Mouse (Mus musculus) heart, postnatal 36 days (tissue): ENCODE measurements around the gene Ampd3. TPM values are rescaled to one million over a fixed set of nuclear protein-coding genes. Genes with fewer than 3 reads are reported as not detected.

Experiments used
- DNase-seq, 2 experiments: peaks; one replicate each; pipeline ENCODE4 v3.0.0; 2021 to 2022
- intact Hi-C: fragments of 180-260 bp; cut with DNase I; formaldehyde crosslinking; loops from one replicate; pipeline ENCODE4 v1.15.1; 2025
- total RNA-seq, 2 experiments: library from RNA; stranded (reverse); gene quantifications; 2 replicates each; pipeline ENCODE4 v1.2.3; 2021

Gene Ampd3
- 10 to 100 TPM; 31.5 to 45.8 TPM for total RNA-seq

DNA sequence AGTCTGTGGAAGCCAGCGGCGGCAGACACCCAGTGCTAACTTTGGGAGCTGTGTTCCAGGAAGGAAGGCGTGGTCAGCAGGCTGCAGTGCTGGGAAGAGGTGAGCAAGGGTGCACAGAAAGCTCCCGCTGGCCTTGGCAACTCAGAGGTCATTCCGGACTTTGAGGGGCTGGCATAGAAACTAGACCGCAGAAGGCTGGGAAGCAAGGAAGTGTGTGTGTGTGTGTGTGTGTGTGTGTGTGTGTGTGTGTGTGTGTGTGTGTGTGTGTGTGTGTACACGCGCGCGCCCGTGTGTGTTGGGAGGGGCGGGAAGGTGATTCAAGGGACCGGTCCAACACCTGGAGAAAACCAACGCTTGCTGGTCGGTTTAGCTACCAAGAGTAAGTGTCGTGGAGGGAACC lies at the start of gene Ampd3:
Gene Ampd3 (plus strand): TSS at position 206 of the 400 bp plus-strand sequence.
- intact Hi-C loops: loop anchor here (2.0 kb wide), 2 partner anchors 17 to 33 kb away; no protein-coding TSS in a partner anchor
- peak in 1 of 2 experiments; percentile 48 for DNase-seq

DNA sequence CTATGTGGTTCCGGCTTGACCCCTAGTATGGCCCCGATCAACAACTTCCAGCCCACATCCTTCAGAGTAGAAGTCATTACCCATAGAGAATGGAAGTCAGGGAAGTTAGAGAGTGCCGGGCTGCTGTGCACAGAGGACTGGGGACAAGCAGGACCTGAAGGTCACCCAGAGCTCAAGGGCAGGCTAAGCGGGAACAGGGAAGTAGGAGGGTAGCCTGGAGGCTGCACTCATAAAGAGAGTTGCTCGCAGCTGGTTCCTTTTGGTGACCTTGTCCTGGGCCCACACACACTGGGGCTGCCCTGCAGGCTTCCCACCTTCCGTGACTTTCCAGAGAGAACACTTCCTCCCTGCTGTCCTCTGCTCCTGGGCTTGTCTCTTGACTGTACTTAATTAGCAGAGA lies 49.5 kb upstream of the Ampd3 start:
- no peak for DNase-seq
- intact Hi-C loops: no loop called here

DNA sequence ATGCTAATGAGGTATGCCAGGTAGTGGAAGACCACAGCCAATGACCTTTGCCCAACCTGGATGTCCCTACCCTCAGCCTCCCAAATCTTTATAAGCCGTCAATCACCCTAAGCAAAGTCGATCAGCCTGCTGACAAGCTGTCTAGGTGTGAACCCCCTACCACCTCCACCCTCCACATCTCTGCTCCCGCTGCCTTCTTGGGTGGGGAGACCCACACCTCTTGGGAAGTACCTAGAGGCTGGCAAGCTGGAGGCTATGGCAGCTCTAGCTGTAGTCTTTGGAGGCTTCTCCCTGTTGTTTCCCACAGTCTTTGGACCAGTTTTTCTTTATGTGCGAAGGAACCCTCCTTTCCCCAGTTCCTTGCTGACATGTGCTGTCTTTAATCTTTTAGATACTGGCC lies 48.1 kb upstream of the Ampd3 start:
- intact Hi-C loops: no loop called here
- DNase-seq: no peak

DNA sequence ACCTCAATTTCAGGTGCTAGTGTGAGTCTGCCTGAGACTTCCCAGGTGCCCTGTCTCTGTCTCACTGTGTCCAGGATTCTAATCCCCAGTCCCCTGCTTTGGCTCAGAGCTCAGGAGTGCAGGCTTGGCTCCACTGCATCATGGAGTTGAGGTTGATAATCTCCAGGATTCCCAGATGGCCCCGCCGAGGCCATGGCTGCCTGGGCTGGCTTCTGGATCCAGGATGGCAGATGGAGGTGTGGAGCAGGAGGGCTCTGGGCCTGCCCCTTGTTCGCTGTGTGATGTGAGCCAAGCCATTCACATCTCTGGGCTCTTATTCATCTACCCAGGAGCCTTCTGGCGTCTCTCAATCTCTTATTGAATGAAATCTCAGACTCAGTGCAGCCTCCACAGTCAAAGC lies 45.8 kb upstream of the Ampd3 start:
- intact Hi-C loops: no loop called here

DNA sequence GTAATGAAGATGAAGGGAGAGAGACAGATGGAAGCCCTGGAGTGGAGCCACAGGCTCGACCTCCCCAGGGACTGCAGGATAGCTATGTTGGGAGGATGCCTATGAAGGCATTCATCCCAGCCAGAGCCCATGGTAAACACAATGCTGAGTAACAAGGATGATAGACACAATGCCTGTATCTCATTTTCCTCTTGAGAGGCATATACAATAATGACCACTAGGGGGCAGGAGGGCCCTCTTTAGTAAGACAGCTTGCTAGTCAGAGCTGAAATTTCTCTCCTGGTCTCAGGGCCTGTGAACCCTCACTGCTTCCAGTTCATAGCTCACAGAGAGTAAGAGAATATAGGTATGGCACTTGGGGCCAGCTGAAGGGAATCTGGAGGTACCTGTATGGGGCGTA lies 41.0 kb upstream of the Ampd3 start:
- DNase-seq: no peak
- intact Hi-C loops: loop anchor here (1.0 to 5.0 kb wide), 2 partner anchors 74 to 200 kb away; no protein-coding TSS in a partner anchor

More for the DNA sequence above, 45.8 kb upstream of the Ampd3 start:
- no peak for DNase-seq

DNA sequence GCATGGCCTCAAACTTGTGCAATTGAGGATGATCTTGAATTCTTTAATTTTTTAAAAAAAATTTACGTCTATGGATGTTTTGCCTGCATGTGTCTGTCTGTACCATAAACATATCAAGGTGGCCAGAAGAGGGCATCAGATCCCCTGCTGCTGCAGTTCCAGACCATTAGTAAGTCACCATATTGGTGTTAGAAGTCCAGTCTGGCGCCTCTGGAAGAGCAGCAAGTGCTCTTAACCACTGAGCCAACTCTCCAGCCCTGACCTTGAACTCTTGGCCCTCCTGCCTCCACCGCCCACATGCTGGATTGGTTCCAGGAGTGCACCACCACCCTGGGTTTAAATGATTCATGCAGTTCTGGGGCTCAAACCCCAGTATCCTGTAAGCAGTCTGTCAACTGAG lies 39.1 kb upstream of the Ampd3 start:
- intact Hi-C loops: loop anchor here (2.0 to 5.0 kb wide), 2 partner anchors 198 to 286 kb away; no protein-coding TSS in a partner anchor
- no peak for DNase-seq

DNA sequence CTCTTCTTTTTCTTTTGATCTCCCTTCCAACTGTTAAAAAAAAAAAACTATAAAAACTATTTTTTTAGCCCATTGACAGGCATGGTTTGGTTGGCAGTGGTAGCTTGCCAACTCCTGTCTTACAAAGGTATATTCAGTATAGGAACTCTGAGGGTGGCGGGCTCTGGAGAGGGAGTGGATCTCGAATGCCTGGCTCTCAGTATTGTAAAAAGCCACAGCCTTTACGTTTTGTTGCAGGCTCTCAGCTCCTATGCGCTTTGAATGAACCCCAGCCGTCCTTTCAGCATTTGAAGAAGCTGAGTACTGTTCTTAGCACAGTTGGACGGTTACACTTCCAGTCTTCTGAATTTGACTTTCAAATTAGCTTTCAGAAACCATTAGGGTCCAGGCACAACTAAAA lies 38.7 kb upstream of the Ampd3 start:
- no peak for DNase-seq
- intact Hi-C loops: loop anchor here (2.0 to 5.0 kb wide), 2 partner anchors 198 to 286 kb away; no protein-coding TSS in a partner anchor

DNA sequence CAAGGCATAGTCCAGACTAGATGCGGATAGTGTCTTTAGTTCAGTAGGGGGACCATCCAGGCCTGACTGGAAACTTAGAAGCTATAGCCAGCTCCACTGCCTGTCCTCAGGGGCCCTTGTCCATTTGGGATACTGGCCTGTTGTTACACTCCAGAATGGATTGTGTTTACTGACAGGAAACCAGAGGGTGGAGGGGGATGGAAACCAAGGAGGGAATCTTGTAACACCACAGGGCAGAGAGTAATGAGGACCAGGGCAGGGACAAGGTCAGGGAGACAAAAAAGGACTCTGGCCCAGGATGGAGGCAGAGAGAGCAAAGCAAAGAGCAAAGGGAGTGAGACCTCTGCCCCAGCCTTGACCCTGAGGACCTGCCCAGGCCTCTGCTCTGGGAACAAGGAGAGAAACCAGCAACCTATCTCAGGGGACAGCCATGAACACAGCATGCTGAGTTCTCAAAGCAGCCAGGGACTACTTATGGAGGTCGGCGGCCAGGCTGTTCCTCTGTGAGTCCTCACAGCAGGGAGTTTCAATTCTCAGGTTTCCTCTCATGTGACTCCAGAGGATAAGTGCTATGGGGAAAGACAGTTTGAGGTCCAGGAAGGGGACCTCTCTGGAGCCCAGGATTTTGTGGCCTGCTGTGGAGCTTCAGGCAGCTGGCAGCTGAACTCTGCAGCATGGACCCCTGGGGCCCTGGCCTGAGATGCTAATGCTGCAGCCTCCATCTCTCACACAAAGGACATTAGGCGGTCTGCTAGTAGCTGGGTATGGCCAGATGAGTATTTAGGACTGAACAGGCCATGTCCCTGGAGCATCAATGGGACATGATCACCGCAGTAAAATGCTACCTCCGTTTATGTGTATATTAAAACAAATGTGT lies 36.7 kb upstream of the Ampd3 start:
- no peak for DNase-seq
- intact Hi-C loops: no loop called here

DNA sequence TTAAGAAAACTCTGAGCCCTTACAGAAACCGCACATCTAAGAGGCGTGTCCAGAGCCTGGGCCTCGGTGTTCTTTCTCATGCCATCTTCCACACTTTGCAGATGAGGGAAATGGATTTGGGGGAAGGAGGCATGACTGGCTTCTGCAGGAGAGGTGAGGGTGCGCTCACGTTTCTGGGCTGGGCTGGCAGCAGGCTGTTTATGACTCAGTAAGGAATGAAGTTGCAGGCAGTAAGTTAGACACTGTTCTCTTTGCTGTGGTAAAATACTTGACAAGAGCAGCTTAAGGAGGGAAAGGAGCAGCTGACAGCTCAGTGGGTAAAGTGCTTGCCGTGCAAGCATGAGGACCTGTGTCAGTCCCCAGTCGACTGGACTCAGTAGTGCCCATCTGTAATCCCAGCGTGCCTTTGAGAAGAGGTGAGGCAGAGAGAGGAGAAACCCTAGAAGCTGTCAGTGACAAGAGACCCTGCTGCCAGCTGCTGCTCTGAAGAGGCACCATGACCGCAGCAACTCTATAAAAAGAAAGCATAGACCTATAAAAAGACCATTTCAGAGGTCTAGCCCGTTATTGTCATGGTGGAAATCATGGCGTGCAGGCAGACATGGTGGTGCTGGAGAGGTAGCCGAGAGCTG lies 35.9 kb upstream of the Ampd3 start:
- intact Hi-C loops: no loop called here
- DNase-seq: no peak

DNA sequence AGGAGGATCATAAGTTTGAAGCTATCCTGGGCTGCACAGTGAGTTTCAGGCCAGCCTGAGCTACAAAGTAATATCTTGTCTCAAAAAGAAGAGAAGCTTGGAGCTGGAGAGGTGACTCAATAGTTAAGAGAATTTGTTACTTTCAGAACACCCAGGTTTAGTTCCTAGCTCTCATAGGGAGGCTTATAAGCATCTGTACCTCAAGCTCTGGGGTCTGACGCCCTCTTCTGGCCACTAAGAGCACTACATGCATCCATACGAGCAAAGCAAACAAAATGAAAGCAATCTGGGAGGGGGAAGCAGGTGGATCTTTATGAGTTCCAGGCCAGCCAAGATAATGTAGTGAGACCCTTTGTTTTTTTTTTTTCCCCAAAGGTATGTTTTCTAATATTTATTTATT lies 31.1 kb upstream of the Ampd3 start:
- no peak for DNase-seq
- intact Hi-C loops: no loop called here

DNA sequence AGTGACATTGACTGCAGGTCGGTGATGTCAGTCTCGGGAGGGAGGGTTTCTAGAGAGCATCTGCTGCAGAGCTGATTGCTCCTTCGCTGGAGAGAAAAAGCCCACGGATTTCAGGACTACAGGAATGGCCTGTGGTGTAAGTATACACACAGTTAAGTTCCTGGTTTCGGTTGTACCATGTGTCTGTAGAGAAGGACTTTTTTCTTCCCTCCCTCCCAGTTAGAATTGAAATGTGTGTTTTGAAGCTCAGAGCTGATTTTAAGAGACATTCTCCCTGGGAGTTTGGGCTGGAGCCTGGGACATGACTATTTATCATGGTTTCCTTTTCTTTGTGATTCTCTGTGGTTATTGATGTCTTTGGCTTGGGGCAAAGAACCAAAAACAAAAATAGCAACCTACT lies 28.2 kb upstream of the Ampd3 start:
- intact Hi-C loops: loop anchor here (5.0 kb wide), 1 partner anchor 213 kb away; no protein-coding TSS in a partner anchor
- DNase-seq: no peak

DNA sequence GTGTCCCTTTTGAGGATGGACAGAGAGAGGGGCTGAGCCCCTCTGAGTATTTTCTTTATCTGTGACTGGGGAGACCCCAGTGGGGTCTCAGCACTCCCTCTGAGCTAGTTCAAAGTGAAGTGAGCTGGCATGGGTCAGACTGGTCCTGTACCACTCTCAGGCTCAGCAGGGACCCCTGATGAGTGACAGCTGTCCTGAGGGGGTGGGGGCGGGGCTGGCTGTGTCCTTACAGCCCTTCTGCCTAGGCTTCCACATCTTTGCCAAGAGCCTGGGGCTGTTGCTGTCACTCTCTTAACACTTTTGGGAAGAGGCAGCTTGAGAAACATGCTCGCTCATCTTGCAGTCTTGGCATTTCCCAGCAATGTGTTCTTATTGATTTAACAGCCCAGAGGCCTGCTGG lies 27.8 kb upstream of the Ampd3 start:
- intact Hi-C loops: loop anchor here (5.0 kb wide), 1 partner anchor 212 kb away; no protein-coding TSS in a partner anchor
- DNase-seq: no peak

DNA sequence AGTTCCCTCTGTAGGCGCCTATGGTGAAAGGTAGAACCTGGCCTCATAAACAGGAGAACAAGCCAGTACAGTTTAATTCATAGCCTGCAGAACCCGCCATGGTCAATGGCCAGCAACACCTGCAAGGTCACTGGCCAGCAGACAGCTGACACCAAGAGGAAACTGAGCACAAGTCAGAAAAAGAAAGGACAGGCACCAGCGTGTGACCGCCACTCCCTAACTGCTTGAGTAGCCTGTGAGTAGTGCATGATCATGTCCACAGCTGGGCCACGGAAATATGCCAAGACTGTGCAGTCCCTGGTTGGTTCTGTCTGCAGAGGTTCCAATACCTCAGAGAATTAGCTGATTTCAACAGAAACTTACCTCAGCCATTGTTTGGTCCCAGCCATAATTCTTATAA lies 26.0 kb upstream of the Ampd3 start:
- intact Hi-C loops: loop anchor here (5.0 kb wide), 1 partner anchor 210 kb away; no protein-coding TSS in a partner anchor
- DNase-seq: no peak

DNA sequence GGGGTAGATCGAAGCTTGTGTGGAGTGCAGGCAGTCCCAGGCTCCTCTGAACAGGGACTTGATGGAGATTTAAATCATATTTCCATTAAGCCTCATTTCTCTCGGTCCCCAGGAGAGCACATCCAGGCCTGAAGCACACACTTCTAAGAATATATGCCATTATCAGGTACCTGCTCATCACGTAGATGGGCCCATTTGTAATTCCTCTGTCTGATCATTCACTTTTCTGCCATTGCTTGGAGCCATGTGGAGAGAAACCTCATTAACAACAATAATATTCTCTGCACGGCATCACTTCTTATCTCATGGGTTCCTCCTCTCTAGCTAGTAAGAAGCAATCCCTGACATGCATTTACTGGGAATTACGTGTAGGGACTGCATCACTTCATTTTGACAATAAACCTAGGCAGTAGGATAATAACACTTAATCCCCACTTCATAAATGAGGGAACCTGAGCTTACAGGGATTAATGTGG lies 21.9 kb upstream of the Ampd3 start:
- intact Hi-C loops: no loop called here
- no peak for DNase-seq

DNA sequence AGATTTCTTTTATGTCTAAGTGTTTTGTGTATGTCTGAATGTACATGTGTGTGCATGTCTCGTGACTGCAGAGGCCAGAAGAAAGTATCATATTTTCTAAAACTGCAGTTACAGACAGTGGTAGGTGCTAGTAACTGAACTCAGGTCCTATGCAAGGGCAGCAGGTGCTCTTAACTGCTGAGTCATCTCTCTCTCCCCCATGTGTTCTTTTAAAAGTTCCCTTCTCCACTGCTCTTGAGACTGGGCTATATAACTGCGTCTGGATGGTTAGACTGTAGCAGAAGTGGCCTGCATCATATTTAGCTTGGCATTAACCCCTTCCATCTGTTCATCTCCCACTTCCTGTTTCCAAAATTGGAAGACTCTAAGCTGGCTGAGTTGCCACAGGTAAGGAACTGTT lies 21.2 kb upstream of the Ampd3 start:
- DNase-seq: no peak
- intact Hi-C loops: no loop called here

DNA sequence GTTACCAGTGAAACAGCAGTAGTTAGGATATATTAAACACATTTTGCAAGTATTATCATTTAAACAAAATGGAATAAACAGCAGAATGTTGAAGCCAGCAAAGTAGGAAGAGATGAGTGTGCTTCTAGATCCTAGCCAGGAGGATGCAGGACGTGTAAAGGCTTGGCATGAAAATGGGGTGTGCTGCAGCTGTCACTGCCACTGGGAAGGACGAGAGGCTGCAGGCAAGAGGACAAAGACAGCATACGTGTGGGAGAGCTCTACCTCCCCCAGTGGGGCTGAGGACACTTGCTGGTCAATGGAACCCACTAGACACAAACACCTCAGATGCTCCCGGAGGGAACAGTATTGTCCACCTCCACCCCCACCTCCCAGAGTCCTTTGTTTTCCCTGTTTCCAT lies 17.2 kb upstream of the Ampd3 start:
- intact Hi-C loops: no loop called here
- DNase-seq: no peak

DNA sequence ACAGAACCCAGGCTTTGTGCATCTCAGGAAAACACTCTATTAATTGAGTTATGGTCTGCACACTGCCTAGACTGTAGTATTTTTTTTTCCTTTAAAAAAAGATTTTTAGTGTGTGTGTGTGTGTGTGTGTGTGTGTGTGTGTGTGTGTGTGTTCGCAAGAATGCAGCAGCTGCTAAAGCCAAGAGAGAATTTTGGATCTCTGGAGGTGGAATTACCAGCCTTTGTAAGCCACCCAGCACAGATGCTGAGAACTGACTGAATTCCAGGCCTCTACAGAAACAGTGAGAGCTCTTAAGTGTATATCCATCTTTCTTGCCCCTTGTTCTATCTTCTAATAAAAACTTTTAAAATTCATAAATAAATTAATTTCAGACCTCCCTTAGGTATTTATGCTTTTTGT lies 16.4 kb upstream of the Ampd3 start:
- intact Hi-C loops: no loop called here
- no peak for DNase-seq

DNA sequence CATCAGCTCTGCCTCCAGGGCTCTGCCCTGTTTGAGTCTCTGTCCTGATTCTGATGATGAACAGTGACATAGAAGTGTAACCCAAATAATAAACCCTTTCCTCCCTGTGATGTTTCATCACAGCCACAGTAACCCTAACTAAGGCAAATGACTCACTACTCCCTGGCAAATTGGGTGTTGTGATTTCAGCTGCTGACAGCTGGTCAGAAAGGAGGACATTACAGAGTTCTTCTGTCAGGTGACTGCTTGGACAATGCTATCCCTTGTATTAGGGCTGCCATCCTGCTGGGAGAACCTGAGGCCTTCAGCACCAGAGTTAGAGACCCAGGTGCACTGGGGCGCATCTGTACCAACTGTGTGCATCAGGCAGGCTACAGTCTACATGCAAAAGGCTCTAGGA lies 14.7 kb upstream of the Ampd3 start:
- DNase-seq: no peak
- intact Hi-C loops: no loop called here

DNA sequence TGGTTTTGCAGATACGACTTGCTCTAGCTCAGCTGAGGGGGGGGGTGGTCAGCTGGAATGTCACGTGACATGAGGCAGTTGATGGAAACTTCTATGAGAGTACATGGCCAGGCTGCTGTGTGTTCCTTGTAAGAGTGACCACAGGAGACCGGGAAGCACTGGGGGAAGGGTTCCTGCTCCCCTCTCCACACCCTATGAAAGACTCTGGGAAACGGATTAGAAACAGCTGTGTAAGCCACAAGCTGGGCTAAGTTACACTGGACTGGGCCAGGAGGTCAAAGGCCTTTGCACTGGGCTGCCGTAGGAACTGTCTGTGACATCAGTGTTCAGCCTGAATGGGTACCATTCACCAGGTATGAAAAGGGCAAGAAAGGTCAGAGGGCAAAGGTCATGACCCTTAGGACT lies 14.1 kb upstream of the Ampd3 start:
- intact Hi-C loops: no loop called here
- DNase-seq: no peak

DNA sequence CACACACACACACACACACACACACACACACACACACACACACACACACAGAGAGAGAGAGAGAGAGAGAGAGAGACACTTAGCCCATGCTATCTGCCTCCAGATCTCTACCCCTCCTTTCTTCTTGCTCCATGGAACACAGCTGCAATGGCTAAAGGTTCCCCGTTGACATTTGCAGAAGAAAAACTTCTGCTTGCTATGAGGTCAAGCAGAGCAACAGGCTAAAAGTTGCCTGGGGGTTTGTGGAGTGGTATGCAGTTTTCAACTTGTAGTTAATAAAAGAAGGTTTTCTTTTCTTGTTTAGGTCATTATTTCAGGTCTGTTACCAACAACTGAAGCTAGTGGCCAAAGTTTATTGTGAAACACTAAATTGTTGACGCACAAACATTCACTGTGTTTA lies 11.6 kb upstream of the Ampd3 start:
- DNase-seq: no peak
- intact Hi-C loops: no loop called here

DNA sequence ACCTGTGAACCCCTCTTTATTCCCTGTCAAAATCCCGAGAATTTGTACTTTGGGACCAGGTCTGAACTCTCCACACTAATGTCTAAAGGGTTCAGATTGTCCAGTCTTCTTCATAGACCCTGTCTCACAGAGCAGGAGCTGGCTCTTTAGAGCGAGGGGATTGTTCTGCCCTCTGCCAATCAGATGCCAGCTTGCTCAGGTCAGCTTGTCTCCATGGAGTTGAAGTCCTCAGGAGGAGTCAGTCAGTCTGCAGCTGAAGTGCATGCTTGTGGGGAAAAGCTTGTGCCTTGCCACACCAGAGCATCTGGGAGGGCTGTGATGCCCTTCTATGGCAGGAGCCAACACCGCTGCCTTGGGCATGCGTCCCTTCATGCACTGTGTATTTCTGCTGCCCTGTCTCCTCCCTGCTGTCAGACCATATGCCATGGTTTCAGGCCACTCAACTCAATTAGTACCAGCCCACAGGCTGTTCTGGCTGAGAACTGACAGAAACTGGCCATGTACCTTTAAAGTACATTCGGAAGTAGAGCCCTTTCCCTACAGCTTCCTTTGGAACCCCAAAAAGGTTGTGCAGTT lies 5.3 kb upstream of the Ampd3 start:
- no peak for DNase-seq
- intact Hi-C loops: no loop called here
